Mouse (Mus musculus): Measurements from ENCODE around the gene Gpr149. TPM values are rescaled to one million over a fixed set of nuclear protein-coding genes. Genes with fewer than 3 reads are reported as not detected.

Gpr149 gene
- total and polyA plus RNA-seq, 2 experiments, result not detected

DNA sequence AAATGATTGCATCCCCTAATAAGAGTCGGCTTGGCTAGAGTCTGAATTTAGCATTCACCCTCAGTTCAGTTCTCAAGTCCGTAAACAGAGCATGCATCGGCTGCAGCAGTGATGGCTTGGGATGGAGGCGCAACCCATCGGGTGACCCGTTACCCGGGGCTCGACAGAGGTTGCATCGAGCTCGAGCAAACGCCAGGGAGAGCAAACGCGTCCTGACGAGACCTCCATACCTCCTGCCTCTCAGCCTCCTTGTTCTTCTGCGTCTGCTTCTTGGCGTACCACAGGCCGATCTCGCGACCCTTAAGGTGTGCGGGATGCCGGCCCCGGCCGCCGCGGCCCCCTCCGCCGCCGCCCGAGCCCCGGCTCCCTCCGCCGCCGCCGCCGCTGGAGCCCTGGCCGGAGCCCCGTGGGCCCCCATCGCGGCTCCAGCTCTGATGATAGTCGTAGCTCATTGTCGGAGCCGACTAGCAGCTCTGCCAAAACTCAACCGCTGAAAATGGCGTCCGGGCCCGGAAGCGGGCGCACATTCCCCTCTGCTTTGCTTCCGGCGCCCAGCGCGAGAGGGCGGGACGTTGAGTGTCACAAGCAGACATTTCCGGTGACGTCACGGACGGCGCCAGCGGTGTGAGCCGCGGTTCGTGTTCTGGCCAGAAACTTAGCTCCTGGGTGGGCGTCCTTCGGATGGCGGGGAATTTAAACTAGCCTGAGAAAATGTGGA, 98.3 kb downstream of the Gpr149 start, which contains the start of gene Dhx36:
Gene Dhx36 (minus strand): TSS at position 517 of the 718 bp plus-strand sequence.
- no peaks in the 10 kb centered on the region for H3K27me3 ChIP-seq (ENCODE audit: control insufficient read depth, insufficient read depth, low read length)
- H3K27ac ChIP-seq (replicated peaks; ENCODE audit: insufficient read depth, low read depth, low read length), result peak within 1 kb of the TSS; percentile 10
- under 1% methylated on average over 66 of the region's 66 CpGs for WGBS
- peak within 1 kb of the TSS; percentile 89 for H3K9ac ChIP-seq (ENCODE audit: low read depth, low read length)
- peak within 1 kb of the TSS; percentile 95 for H3K4me3 ChIP-seq (ENCODE audit: insufficient read depth, low read depth, low read length)
- DNase-seq (ENCODE audit: extremely low read depth, low read depth, low spot score), result peak; percentile 80
- TF ChIP-seq CTCF (IDR thresholded peaks at IDR 0.05; ENCODE audit: low read depth, low read length) (no peak), POLR2A (IDR thresholded peaks at IDR 0.05; ENCODE audit: extremely low read depth, insufficient read depth, low read length) (0 out of 2 replicates have a peak, but pooled peaks have one; percentile 27)
- H3K4me1 ChIP-seq (ENCODE audit: control insufficient read depth, insufficient read depth, low read length), result peaks cover 4% of the 10 kb centered on the region; the same call in 1 of the 2 replicates
- H3K36me3 ChIP-seq (ENCODE audit: control insufficient read depth, insufficient read depth, low read length), result peaks cover 4% of the 10 kb centered on the region; the same call in 1 of the 2 replicates
- peaks cover 4% of the 10 kb centered on the region; the same call in 1 of the 2 replicates for H3K79me2 ChIP-seq (ENCODE audit: control insufficient read depth, insufficient read depth, low read length)

DNA sequence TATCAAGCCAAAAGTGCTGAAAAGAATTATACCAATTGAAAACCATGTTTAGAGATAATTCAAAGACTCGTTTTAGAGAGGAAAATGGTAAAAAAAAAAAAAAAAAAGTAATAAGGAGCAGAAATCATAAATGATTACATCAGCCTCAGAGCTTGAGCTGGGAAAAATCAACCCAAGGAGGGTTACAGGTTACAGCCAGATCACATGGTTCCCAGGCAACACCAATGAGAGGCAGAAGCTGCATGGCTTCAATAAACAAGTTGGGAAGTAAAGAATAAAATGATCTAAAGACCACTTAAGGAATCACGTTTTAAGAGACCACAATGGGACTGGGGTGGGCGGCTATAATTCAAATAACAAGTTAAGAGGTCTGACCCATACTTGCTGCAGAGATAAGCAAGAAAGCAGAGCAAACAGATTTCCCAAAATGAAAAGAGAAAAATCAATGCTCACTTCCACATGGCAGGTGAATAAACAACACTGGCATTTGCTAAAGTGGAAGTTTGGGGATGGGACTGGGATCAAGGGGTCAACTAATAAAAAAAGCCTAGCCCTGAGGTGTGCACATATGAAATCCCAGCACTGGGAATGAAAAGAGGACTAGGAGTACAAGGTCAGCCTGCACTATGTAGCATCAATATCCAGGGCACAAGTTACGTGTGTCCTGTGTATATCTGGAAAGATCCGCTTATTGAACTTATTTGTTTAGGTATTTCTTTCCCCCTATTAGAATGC, 99.6 kb downstream of the Gpr149 start:
- Histone ChIP-seq H3K4me1 (ENCODE audit: control insufficient read depth, insufficient read depth, low read length) (peaks cover 4% of the 10 kb centered on the region; the same call in 1 of the 2 replicates), H3K36me3 (ENCODE audit: control insufficient read depth, insufficient read depth, low read length) (peaks cover 14% of the 10 kb centered on the region), H3K4me3 (ENCODE audit: insufficient read depth, low read depth, low read length) (peak overlapping the region; percentile 31; the same call in 1 of the 2 replicates), H3K27ac (replicated peaks; ENCODE audit: insufficient read depth, low read depth, low read length) (peak overlapping the region; percentile 10; the same call in 1 of the 2 replicates), H3K27me3 (ENCODE audit: control insufficient read depth, insufficient read depth, low read length) (no peaks in the 10 kb centered on the region), H3K79me2 (ENCODE audit: control insufficient read depth, insufficient read depth, low read length) (peaks cover 4% of the 10 kb centered on the region; the same call in 1 of the 2 replicates), H3K9ac (ENCODE audit: low read depth, low read length) (no peak overlapping the region)
- TF ChIP-seq POLR2A (IDR thresholded peaks at IDR 0.05; ENCODE audit: extremely low read depth, insufficient read depth, low read length), result no peak
- no peak for TF ChIP-seq CTCF (IDR thresholded peaks at IDR 0.05; ENCODE audit: low read depth, low read length)
- 22% methylated on average over 5 of the region's 5 CpGs for WGBS
- peak; percentile 85 for DNase-seq (ENCODE audit: extremely low read depth, low read depth, low spot score)

DNA sequence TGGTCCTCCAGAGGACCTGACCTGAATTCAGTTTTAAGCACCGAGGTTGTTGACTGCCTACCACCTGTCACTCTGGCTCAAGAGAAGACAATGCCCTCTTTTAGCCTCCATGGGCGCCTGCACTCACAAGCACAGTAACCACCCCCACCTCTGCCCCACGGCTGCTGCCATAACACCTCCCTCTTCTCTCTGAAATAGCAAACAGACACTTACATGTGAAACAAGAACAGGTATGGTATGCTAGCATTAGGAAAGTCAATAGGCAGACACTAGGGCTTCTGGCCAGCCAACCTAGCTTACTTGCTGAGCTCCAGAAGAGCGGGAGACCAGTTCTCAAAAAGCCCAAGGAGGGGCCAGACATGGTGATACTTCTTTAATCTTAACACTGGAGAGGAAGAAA, 105.6 kb downstream of the Gpr149 start:
- no peaks in the 10 kb centered on the region for H3K4me1 ChIP-seq (ENCODE audit: control insufficient read depth, insufficient read depth, low read length)
- H3K27ac ChIP-seq (replicated peaks; ENCODE audit: insufficient read depth, low read depth, low read length), result no peak overlapping the region
- H3K4me3 ChIP-seq (ENCODE audit: insufficient read depth, low read depth, low read length), result no peak overlapping the region
- 93% methylated on average over 4 of the region's 4 CpGs for WGBS
- H3K27me3 ChIP-seq (ENCODE audit: control insufficient read depth, insufficient read depth, low read length), result no peaks in the 10 kb centered on the region
- H3K9ac ChIP-seq (ENCODE audit: low read depth, low read length), result no peak overlapping the region
- no peaks in the 10 kb centered on the region; the same call in 1 of the 2 replicates for H3K79me2 ChIP-seq (ENCODE audit: control insufficient read depth, insufficient read depth, low read length)
- no peak for DNase-seq (ENCODE audit: extremely low read depth, low read depth, low spot score)
- TF ChIP-seq POLR2A (IDR thresholded peaks at IDR 0.05; ENCODE audit: extremely low read depth, insufficient read depth, low read length) (no peak), CTCF (IDR thresholded peaks at IDR 0.05; ENCODE audit: low read depth, low read length) (no peak)
- peaks cover 48% of the 10 kb centered on the region for H3K36me3 ChIP-seq (ENCODE audit: control insufficient read depth, insufficient read depth, low read length)

DNA sequence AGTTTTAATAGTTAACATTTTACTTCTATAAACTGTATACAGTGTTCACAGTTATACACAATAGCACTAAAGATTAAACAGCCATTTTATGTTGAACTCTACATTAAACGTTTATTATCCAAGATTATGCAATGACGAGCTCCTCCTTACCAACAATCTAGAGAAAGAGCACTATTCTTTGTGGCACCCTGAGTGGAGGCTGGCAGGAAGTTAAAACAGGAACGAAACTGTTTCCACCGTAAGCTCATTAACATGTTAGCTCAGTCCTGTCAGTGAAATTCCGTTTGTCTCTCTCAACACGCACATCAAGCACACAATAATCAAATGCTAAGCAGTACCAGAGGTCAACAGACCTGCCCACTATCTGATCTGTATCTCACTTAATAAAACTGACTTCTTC, 112.4 kb downstream of the Gpr149 start:
- no peaks in the 10 kb centered on the region for H3K4me1 ChIP-seq (ENCODE audit: control insufficient read depth, insufficient read depth, low read length)
- H3K27me3 ChIP-seq (ENCODE audit: control insufficient read depth, insufficient read depth, low read length), result no peaks in the 10 kb centered on the region
- peaks cover 55% of the 10 kb centered on the region for H3K36me3 ChIP-seq (ENCODE audit: control insufficient read depth, insufficient read depth, low read length)
- no peak overlapping the region for H3K27ac ChIP-seq (replicated peaks; ENCODE audit: insufficient read depth, low read depth, low read length)
- no peaks in the 10 kb centered on the region for H3K79me2 ChIP-seq (ENCODE audit: control insufficient read depth, insufficient read depth, low read length)
- DNase-seq (ENCODE audit: extremely low read depth, low read depth, low spot score), result no peak
- no peak overlapping the region for H3K4me3 ChIP-seq (ENCODE audit: insufficient read depth, low read depth, low read length)
- 75% methylated on average over 6 of the region's 6 CpGs for WGBS
- H3K9ac ChIP-seq (ENCODE audit: low read depth, low read length), result no peak overlapping the region
- no peak for TF ChIP-seq POLR2A (IDR thresholded peaks at IDR 0.05; ENCODE audit: extremely low read depth, insufficient read depth, low read length)
- no peak for TF ChIP-seq CTCF (IDR thresholded peaks at IDR 0.05; ENCODE audit: low read depth, low read length)

DNA sequence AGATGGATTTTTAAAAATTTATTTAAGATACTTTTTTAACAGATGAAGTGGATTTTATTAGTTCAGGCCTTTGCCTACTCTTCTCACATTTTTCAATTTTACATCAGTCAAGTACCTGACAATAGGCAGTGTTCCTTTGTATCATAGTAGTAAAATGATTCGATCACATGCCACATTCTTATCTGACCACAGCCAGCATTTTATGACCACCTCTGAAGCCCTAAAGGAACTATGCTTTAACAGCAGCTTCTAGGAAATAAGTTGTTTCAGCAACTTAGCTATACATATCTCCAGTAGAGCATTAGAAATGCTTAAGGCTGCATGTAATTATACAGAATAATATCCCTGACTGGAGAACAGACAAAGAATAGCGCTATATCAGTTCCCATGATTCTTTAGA, 120.6 kb downstream of the Gpr149 start:
- H3K79me2 ChIP-seq (ENCODE audit: control insufficient read depth, insufficient read depth, low read length), result no peaks in the 10 kb centered on the region
- no peak overlapping the region for H3K27ac ChIP-seq (replicated peaks; ENCODE audit: insufficient read depth, low read depth, low read length)
- no peak overlapping the region for H3K4me3 ChIP-seq (ENCODE audit: insufficient read depth, low read depth, low read length)
- DNase-seq (ENCODE audit: extremely low read depth, low read depth, low spot score), result no peak
- no peak overlapping the region for H3K9ac ChIP-seq (ENCODE audit: low read depth, low read length)
- TF ChIP-seq CTCF (IDR thresholded peaks at IDR 0.05; ENCODE audit: low read depth, low read length), result no peak
- no peak for TF ChIP-seq POLR2A (IDR thresholded peaks at IDR 0.05; ENCODE audit: extremely low read depth, insufficient read depth, low read length)
- H3K4me1 ChIP-seq (ENCODE audit: control insufficient read depth, insufficient read depth, low read length), result no peaks in the 10 kb centered on the region
- WGBS, result 97% methylated on average over 2 of the region's 2 CpGs
- H3K36me3 ChIP-seq (ENCODE audit: control insufficient read depth, insufficient read depth, low read length), result peaks cover 42% of the 10 kb centered on the region
- H3K27me3 ChIP-seq (ENCODE audit: control insufficient read depth, insufficient read depth, low read length), result no peaks in the 10 kb centered on the region

Other genes starting within 250 kb of the Gpr149 start
- gene Dhx36, start 98.1 kb downstream of the Gpr149 start, total RNA-seq (2014; rRNA removed), result 20.6 and 24.5 TPM in 2 replicates
- gene Dhx36, start 98.1 kb downstream of the Gpr149 start, polyA plus RNA-seq (2012; rRNA removed), result 2.7 and 2.9 TPM in 2 replicates